ENCODE assay signal across 16 mouse cellular contexts in genomic region chrX:13506376-13506775, GRCm38 (mm10). TPM values are rescaled to one million over a fixed set of nuclear protein-coding genes. Genes with fewer than 3 reads are reported as not detected.
DNase-seq lines count a peak whose midpoint lies in the region; ATAC-seq and TF ChIP-seq lines count a peak whose summit lies in the region.
"Had no signal": no experiment of that assay in that cellular context is flagged by ENCODE, and none has a peak within 500 bp of the region (broad histone marks: within the 10 kb centered on the region; RNA-seq: fewer than 3 reads in every experiment).

No protein-coding gene starts in this region.

- no peaks in the 10 kb centered on the region for H3K9me3 ChIP-seq in intestine, embryonic 14.5 days (ENCODE audit: control insufficient read depth, low read length)
- H3K9me3 ChIP-seq in intestine, embryonic 15.5 days, result no peaks in the 10 kb centered on the region
- H3K9me3 ChIP-seq in MEL (replicated peaks; ENCODE audit: insufficient read depth, low read length), result no peaks in the 10 kb centered on the region
- H3K9me3 ChIP-seq in lung, embryonic 16.5 days (ENCODE audit: control insufficient read depth, low read length), result no peaks in the 10 kb centered on the region
- H3K9me3 ChIP-seq: hindbrain, embryonic 13.5 days; midbrain, embryonic 15.5 days; neural tube, embryonic 13.5 days had no signal

- TF ChIP-seq RAD21 in MEL (IDR thresholded peaks at IDR 0.05; ENCODE audit: low read depth, low read length), result no peak

- H3K9ac ChIP-seq in intestine, embryonic 14.5 days (ENCODE audit: low read length), result no peak overlapping the region
- no peak overlapping the region for H3K9ac ChIP-seq in intestine, embryonic 15.5 days
- no peak overlapping the region for H3K9ac ChIP-seq in MEL (ENCODE audit: control insufficient read depth, low read depth, low read length, poor library complexity, severe bottlenecking)
- H3K9ac ChIP-seq in lung, embryonic 16.5 days (ENCODE audit: low read length), result no peak overlapping the region
- H3K9ac ChIP-seq: heart, embryonic 13.5 days; hindbrain, embryonic 13.5 days; midbrain, embryonic 15.5 days; neural tube, embryonic 13.5 days had no signal

- H3K27ac ChIP-seq in intestine, embryonic 14.5 days (ENCODE audit: low read depth), result no peak overlapping the region
- H3K27ac ChIP-seq in intestine, embryonic 15.5 days, result no peak overlapping the region
- H3K27ac ChIP-seq in MEL (ENCODE audit: control insufficient read depth, low read depth, low read length), result no peak overlapping the region
- peak overlapping the region; percentile 76 for H3K27ac ChIP-seq in bone marrow macrophage, adult 2 months (ENCODE audit: insufficient read depth, low read depth, low read length)
- H3K27ac ChIP-seq in lung, embryonic 16.5 days (ENCODE audit: low read length), result no peak overlapping the region
- H3K27ac ChIP-seq: heart, embryonic 13.5 days; hindbrain, embryonic 13.5 days; macrophage; midbrain, embryonic 15.5 days; neural tube, embryonic 13.5 days had no signal

- H3K27me3 ChIP-seq in intestine, embryonic 14.5 days (replicated peaks; ENCODE audit: control insufficient read depth, insufficient read depth, low read length), result no peaks in the 10 kb centered on the region
- H3K27me3 ChIP-seq in intestine, embryonic 15.5 days (replicated peaks), result no peaks in the 10 kb centered on the region
- no peaks in the 10 kb centered on the region for H3K27me3 ChIP-seq in MEL (ENCODE audit: control insufficient read depth in 1 of 2, insufficient read depth in 2 of 2, low read length in 2 of 2)
- no peaks in the 10 kb centered on the region; the same call in 1 of the 2 replicates for H3K27me3 ChIP-seq in lung, embryonic 16.5 days (ENCODE audit: control insufficient read depth, insufficient read depth, low read depth, low read length)
- H3K27me3 ChIP-seq: CH12.LX; hindbrain, embryonic 13.5 days; midbrain, embryonic 15.5 days; neural tube, embryonic 13.5 days had no signal

- peak; percentile 18 for DNase-seq in intestine, embryonic 14.5 days (ENCODE audit: low spot score)
- DNase-seq in MEL (ENCODE audit: low read depth, low spot score), result peak; percentile 29
- DNase-seq in thymus, postnatal 0 days (ENCODE audit: low spot score), result no peak
- no peak for DNase-seq in urinary bladder, postnatal 14 days (ENCODE audit: low spot score)
- DNase-seq: adrenal gland, postnatal 10 days; cerebellum, adult 11 months; right cerebral cortex, adult 18-20 months had no signal

- WGBS in intestine, embryonic 14.5 days, result 61% methylated on average over 2 of the region's 2 CpGs
- WGBS in intestine, embryonic 15.5 days, result 63% methylated on average over 2 of the region's 2 CpGs
- WGBS in lung, embryonic 16.5 days, result 65% methylated on average over 2 of the region's 2 CpGs

- no peak for TF ChIP-seq EP300 in MEL (IDR thresholded peaks at IDR 0.05; ENCODE audit: low read depth in 1 of 2, low read length in 2 of 2)

- TF ChIP-seq POLR2A in MEL (IDR thresholded peaks at IDR 0.05; ENCODE audit: control insufficient read depth in 1 of 2, insufficient read depth in 1 of 2, low read depth in 1 of 2, low read length in 2 of 2, poor library complexity in 1 of 2), result no peak
- TF ChIP-seq POLR2A in bone marrow macrophage, adult 2 months (IDR thresholded peaks at IDR 0.05; ENCODE audit: borderline replicate concordance, low read depth, low read length), result no peak

- TF ChIP-seq CTCF in MEL (IDR thresholded peaks at IDR 0.05 in 2 of 3, conservative IDR thresholded peaks at IDR 0.05 in 1 of 3; ENCODE audit: control insufficient read depth in 1 of 3, insufficient read depth in 1 of 3, low read depth in 2 of 3, low read length in 3 of 3, poor library complexity in 1 of 3, severe bottlenecking in 1 of 3), result no peak
- TF ChIP-seq CTCF in bone marrow macrophage, adult 2 months (IDR thresholded peaks at IDR 0.05; ENCODE audit: low read depth, low read length), result no peak

- H3K36me3 ChIP-seq in intestine, embryonic 14.5 days (ENCODE audit: control insufficient read depth, insufficient read depth, low read length), result no peaks in the 10 kb centered on the region
- no peaks in the 10 kb centered on the region for H3K36me3 ChIP-seq in intestine, embryonic 15.5 days
- peaks cover 0 to 8% of the 10 kb centered on the region in 2 experiments; a peak in 2 of 4 replicates for H3K36me3 ChIP-seq in MEL (ENCODE audit: control insufficient read depth in 1 of 2, insufficient read depth in 2 of 2, low read length in 2 of 2)
- no peaks in the 10 kb centered on the region for H3K36me3 ChIP-seq in lung, embryonic 16.5 days (ENCODE audit: control insufficient read depth, insufficient read depth, low read length)
- H3K36me3 ChIP-seq: heart, embryonic 13.5 days; hindbrain, embryonic 13.5 days; midbrain, embryonic 15.5 days; neural tube, embryonic 13.5 days had no signal

- H3K4me1 ChIP-seq in intestine, embryonic 14.5 days (replicated peaks; ENCODE audit: control insufficient read depth, insufficient read depth, low read length), result no peaks in the 10 kb centered on the region
- H3K4me1 ChIP-seq in intestine, embryonic 15.5 days (replicated peaks), result no peaks in the 10 kb centered on the region
- H3K4me1 ChIP-seq in MEL (ENCODE audit: control insufficient read depth in 1 of 2, insufficient read depth in 2 of 2, low read length in 2 of 2), result peaks cover 8 to 18% of the 10 kb centered on the region in 2 experiments
- H3K4me1 ChIP-seq in bone marrow macrophage, adult 2 months (ENCODE audit: control insufficient read depth, insufficient read depth, low read length), result peaks cover 34% of the 10 kb centered on the region
- no peaks in the 10 kb centered on the region for H3K4me1 ChIP-seq in lung, embryonic 16.5 days (replicated peaks; ENCODE audit: control insufficient read depth, insufficient read depth, low read length)
- H3K4me1 ChIP-seq: heart, embryonic 13.5 days; midbrain, embryonic 15.5 days; neural tube, embryonic 13.5 days had no signal

- H3K79me2 ChIP-seq in MEL (ENCODE audit: control insufficient read depth, insufficient read depth, low read length, poor library complexity), result no peaks in the 10 kb centered on the region

- no peak for ATAC-seq in intestine, embryonic 14.5 days (replicated peaks; ENCODE audit: low FRiP score, low TSS enrichment, low read depth)
- no peak for ATAC-seq in intestine, embryonic 15.5 days
- ATAC-seq in lung, embryonic 16.5 days (ENCODE audit: low read depth), result peak; percentile 74
- ATAC-seq: midbrain, embryonic 15.5 days had no signal

- no peak overlapping the region for H3K4me2 ChIP-seq in intestine, embryonic 14.5 days (ENCODE audit: low read length)
- no peak overlapping the region for H3K4me2 ChIP-seq in intestine, embryonic 15.5 days (replicated peaks)
- no peak overlapping the region for H3K4me2 ChIP-seq in lung, embryonic 16.5 days (ENCODE audit: low read depth, low read length)
- H3K4me2 ChIP-seq: heart, embryonic 13.5 days; hindbrain, embryonic 13.5 days; midbrain, embryonic 15.5 days; neural tube, embryonic 13.5 days had no signal

- H3K4me3 ChIP-seq in intestine, embryonic 14.5 days (ENCODE audit: low read depth, low read length), result no peak overlapping the region
- H3K4me3 ChIP-seq in intestine, embryonic 15.5 days (replicated peaks), result no peak overlapping the region
- no peak overlapping the region for H3K4me3 ChIP-seq in MEL (ENCODE audit: control insufficient read depth in 1 of 2, insufficient read depth in 1 of 2, low read depth in 2 of 2, low read length in 2 of 2)
- no peak overlapping the region for H3K4me3 ChIP-seq in bone marrow macrophage, adult 2 months (ENCODE audit: insufficient read depth, low read length)
- no peak overlapping the region for H3K4me3 ChIP-seq in lung, embryonic 16.5 days (ENCODE audit: low read length)
- H3K4me3 ChIP-seq: heart, embryonic 13.5 days; hindbrain, embryonic 13.5 days; midbrain, embryonic 15.5 days; neural tube, embryonic 13.5 days had no signal

TF ChIP-seq in MEL, 35 proteins besides CTCF, POLR2A, EP300 and RAD21:
- TF ChIP-seq HCFC1 (IDR thresholded peaks at IDR 0.05; ENCODE audit: low read depth, low read length), result no peak
- no peak for TF ChIP-seq NELFE (IDR thresholded peaks at IDR 0.05; ENCODE audit: low read depth, low read length)
- TF ChIP-seq BHLHE40 (IDR thresholded peaks at IDR 0.05; ENCODE audit: borderline replicate concordance, low read depth, low read length), result no peak
- TF ChIP-seq TAL1 (IDR thresholded peaks at IDR 0.05; ENCODE audit: low read length), result no peak
- TF ChIP-seq MAZ (IDR thresholded peaks at IDR 0.05; ENCODE audit: low read depth, low read length), result no peak
- TF ChIP-seq USF2 (IDR thresholded peaks at IDR 0.05; ENCODE audit: borderline replicate concordance in 1 of 2, insufficient read depth in 1 of 2, low read depth in 1 of 2, low read length in 2 of 2), result no peak
- no peak for TF ChIP-seq RCOR1 (IDR thresholded peaks at IDR 0.05; ENCODE audit: low read depth, low read length)
- no peak for TF ChIP-seq ELF1 (IDR thresholded peaks at IDR 0.05; ENCODE audit: low read depth, low read length)
- TF ChIP-seq ZKSCAN1 (IDR thresholded peaks at IDR 0.05; ENCODE audit: low read depth, low read length), result no peak

RNA-seq across cellular contexts. Expression of gene Nyx, which starts 40.5 kb away (rescaled TPM):
- 0.04 TPM in 1 of 2 replicates, not detected in the other for polyA plus RNA-seq in intestine, embryonic 14.5 days (2014; fragmentation: Nextera tagmentation; extraction: Ambion mirVana)
- 0.03 TPM in 1 of 2 replicates, not detected in the other for polyA plus RNA-seq in intestine, embryonic 15.5 days (2015; fragmentation: Nextera tagmentation; extraction: Ambion mirVana)
- 0.13 and 0.31 TPM in 2 replicates for total RNA-seq in MEL (2012; rRNA removed)
- polyA plus RNA-seq in MEL (2012; ENCODE audit: insufficient read depth in 1 of 2, insufficient read length in 2 of 2, low read depth in 1 of 2, low replicate concordance in 2 of 2, missing spikeins in 1 of 2), result under 1 TPM in 1 of 2 experiments, not detected in 1; 0.11 TPM
- polyA plus RNA-seq in bone marrow macrophage, adult 2 months (2012; ENCODE audit: insufficient read depth, insufficient read length, missing spikeins), result not detected in 2 replicates
- polyA plus RNA-seq in lung, embryonic 16.5 days (2015; fragmentation: Nextera tagmentation; extraction: Ambion mirVana), result 0.09 and 0.10 TPM in 2 replicates
- polyA plus RNA-seq in thymus, postnatal 0 days (2015; fragmentation: Nextera tagmentation; extraction: Ambion mirVana), result 0.05 and 0.10 TPM in 2 replicates
- polyA plus RNA-seq: macrophage had no signal

Comparison
In these comparisons a context has a peak if more than half of its experiments do, and no peak if none do; other contexts are left out.
1. DNase-seq: peak in intestine, embryonic 14.5 days (single experiment) and MEL (single experiment); none in thymus, postnatal 0 days (single experiment) and urinary bladder, postnatal 14 days (single experiment).